Mouse (Mus musculus) hindbrain, embryonic 14.5 days (tissue): ENCODE results near the gene 1700067K01Rik. TPM values are rescaled to one million over a fixed set of nuclear protein-coding genes. Genes with fewer than 3 reads are reported as not detected.

Source experiments
- ATAC-seq: fragments of 200-750 bp; cut with Nextera tagmentation; 2 replicates; pipeline ENCODE4 v1.8.0; 2017; ENCODE audit warnings: moderate number of reproducible peaks, mild to moderate bottlenecking, moderate TSS enrichment, moderate library complexity; ENCODE audit not compliant: low FRiP score
- DNase-seq: peaks from one replicate; pipeline ENCODE4 v3.0.0-alpha.2; 2015; ENCODE audit warnings: low spot score
- H3K27ac ChIP-seq: fragments of 300-500 bp; sonication (generic); 2 replicates; pipeline ENCODE4 v1.5.1; 2014; ENCODE audit warnings: mild to moderate bottlenecking, moderate library complexity
- H3K27me3 ChIP-seq: fragments of 300-500 bp; sonication (generic); 2 replicates; pipeline ENCODE4 v1.6.1; 2014; ENCODE audit warnings: mild to moderate bottlenecking, low read length, mixed read lengths; ENCODE audit not compliant: control insufficient read depth, insufficient read depth
- H3K36me3 ChIP-seq: fragments of 300-500 bp; sonication (generic); replicated peaks from 2 replicates; pipeline ENCODE4 v1.6.1; 2014; ENCODE audit not compliant: control insufficient read depth, insufficient read depth
- H3K4me1 ChIP-seq: fragments of 300-500 bp; sonication (generic); replicated peaks from 2 replicates; pipeline ENCODE4 v1.6.1; 2014; ENCODE audit warnings: antibody characterized with exemption, low read length, mixed read lengths; ENCODE audit not compliant: control insufficient read depth, insufficient read depth
- H3K4me2 ChIP-seq: fragments of 300-500 bp; sonication (generic); replicated peaks from 2 replicates; pipeline ENCODE4 v1.6.1; 2014; ENCODE audit warnings: mild to moderate bottlenecking, moderate library complexity
- H3K4me3 ChIP-seq: fragments of 300-500 bp; sonication (generic); replicated peaks from 2 replicates; pipeline ENCODE4 v1.5.1; 2014; ENCODE audit warnings: mild to moderate bottlenecking, low read length
- H3K9ac ChIP-seq: fragments of 300-500 bp; sonication (generic); 2 replicates; pipeline ENCODE4 v1.6.1; 2014
- H3K9me3 ChIP-seq: fragments of 300-500 bp; sonication (generic); 2 replicates; pipeline ENCODE4 v1.6.1; 2016; ENCODE audit warnings: low read length; ENCODE audit not compliant: control insufficient read depth
- WGBS: fragments of 180-500 bp; shearing (Covaris S2); extraction: QIAGEN DNeasy Blood & Tissue Kit; methylation state at CpG from one replicate; pipeline ENCODE4 v1.1.7; 2014; 5-methylcytosine and 5-hydroxymethylcytosine counted together
- polyA plus RNA-seq: library from polyadenylated mRNA; unstranded; fragments of >200 nt; fragmentation: Nextera tagmentation; extraction: Ambion mirVana; gene quantifications from 2 replicates; pipeline ENCODE4 v1.2.1, GENCODE M21; 2014

Gene 1700067K01Rik
- polyA plus RNA-seq, 1 experiment from 2014 or later, result 0.54 TPM

DNA sequence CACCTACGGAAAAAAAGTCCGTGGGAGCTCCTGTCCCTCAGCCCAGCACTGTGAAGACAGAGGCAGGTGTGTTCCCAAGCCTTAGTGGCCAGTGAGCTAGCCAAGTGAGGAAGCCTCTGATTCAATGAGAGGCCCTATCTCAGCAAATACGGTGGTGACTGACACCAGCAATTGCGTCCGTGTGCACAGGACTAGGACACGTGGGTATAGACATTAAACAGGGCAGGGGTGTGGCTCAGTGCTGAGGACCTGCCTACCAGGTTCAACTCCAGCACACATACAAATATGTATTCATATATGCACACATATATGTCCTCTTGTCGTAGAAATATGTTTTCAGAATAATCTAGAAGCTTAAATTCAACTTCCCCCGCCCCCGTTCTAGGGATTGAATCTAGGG lies 18.4 kb downstream of the 1700067K01Rik start:
- no peak for DNase-seq
- no peak for ATAC-seq
- H3K36me3 ChIP-seq, result no peaks in the 10 kb centered on the region
- H3K4me3 ChIP-seq, result no peak overlapping the region
- H3K9me3 ChIP-seq, result no peaks in the 10 kb centered on the region
- no peak overlapping the region for H3K9ac ChIP-seq
- no peaks in the 10 kb centered on the region for H3K4me1 ChIP-seq
- no peak overlapping the region for H3K4me2 ChIP-seq
- H3K27ac ChIP-seq, result no peak overlapping the region
- 89% methylated on average over 9 of the region's 9 CpGs for WGBS
- H3K27me3 ChIP-seq, result peaks cover 13% of the 10 kb centered on the region

DNA sequence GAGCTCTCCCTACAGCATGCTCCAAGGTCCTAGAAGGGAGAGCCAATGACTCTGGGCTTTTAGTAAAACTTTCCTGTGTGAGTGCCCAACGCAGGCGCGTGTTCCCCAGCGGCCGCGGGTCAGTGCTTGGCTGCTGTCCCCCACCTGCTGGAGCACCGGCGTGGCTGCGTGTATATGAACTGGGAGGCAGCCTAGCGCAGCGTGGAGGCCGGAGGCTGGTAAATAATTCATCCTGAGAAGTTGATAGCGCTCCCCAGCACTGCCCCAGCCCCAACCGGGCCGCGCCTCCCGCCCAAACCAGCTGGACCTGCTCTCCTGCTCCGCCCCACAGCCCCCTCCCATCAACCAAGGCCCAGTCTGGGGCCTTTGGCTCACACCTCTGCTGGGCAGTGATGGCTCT lies 19.8 kb downstream of the 1700067K01Rik start, which contains the start of gene Palm3:
Gene Palm3, plus strand, starts transcription at position 376 of the 400 bp plus-strand sequence.
- H3K27me3 ChIP-seq, result peaks cover 19% of the 10 kb centered on the region
- WGBS, result 4% methylated on average over 18 of the region's 18 CpGs
- no peak within 1 kb of the TSS for H3K9ac ChIP-seq
- H3K4me3 ChIP-seq, result no peak within 1 kb of the TSS
- no peaks in the 10 kb centered on the region for H3K9me3 ChIP-seq
- no peak for ATAC-seq
- no peak for DNase-seq
- H3K27ac ChIP-seq, result no peak within 1 kb of the TSS
- no peaks in the 10 kb centered on the region for H3K36me3 ChIP-seq
- no peak within 1 kb of the TSS for H3K4me2 ChIP-seq
- H3K4me1 ChIP-seq, result no peaks in the 10 kb centered on the region

DNA sequence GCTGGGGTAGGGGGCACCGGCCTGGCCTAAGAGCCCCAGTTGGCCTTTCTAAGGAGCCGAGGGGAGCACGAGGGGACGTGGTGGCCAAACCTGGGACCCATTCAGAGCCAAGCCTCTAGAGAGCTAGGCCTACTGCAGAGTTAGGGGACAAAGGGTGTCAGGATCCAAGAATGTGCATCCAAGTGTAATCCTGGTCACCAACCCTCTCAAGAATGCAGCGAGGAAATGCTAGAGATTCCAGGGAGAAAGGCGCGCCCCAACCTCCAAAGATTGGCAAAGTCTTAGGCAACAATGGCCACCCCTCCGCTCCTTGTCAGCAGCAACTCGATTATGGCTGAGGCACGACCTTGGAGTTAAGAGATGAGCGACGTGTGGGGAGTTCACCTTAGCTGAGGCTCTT lies 20.3 kb downstream of the 1700067K01Rik start:
- 47% methylated on average over 12 of the region's 12 CpGs for WGBS
- no peaks in the 10 kb centered on the region for H3K36me3 ChIP-seq
- H3K9ac ChIP-seq, result no peak overlapping the region
- H3K9me3 ChIP-seq, result no peaks in the 10 kb centered on the region
- no peak for DNase-seq
- no peaks in the 10 kb centered on the region for H3K4me1 ChIP-seq
- ATAC-seq, result no peak
- H3K4me3 ChIP-seq, result no peak overlapping the region
- H3K27ac ChIP-seq, result no peak overlapping the region
- H3K27me3 ChIP-seq, result peaks cover 22% of the 10 kb centered on the region
- no peak overlapping the region for H3K4me2 ChIP-seq

DNA sequence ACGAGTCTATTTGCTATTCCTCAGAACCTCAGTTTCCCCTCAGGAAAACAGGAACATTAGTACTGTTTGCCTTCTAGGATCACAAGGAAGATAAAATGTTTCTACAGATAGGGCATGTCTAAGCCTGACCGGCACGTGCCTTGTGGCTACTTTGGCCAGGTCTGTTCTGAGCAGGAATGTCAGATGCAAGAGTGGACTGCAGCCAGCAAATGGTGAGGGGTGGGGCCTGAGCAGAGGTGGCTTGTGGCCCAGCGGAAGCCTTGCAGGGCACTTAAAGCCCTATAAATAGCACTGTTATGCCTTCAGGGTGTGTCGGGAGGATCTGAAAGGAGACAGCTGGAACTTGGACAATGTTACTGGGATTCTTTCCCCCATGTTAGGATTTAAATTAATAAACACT lies 21.8 kb downstream of the 1700067K01Rik start:
- DNase-seq (no peak), ATAC-seq (no peak)
- no peaks in the 10 kb centered on the region for H3K36me3 ChIP-seq
- 65% methylated on average over 5 of the region's 5 CpGs for WGBS
- no peak overlapping the region for H3K4me3 ChIP-seq
- no peak overlapping the region for H3K9ac ChIP-seq
- no peaks in the 10 kb centered on the region for H3K9me3 ChIP-seq
- no peak overlapping the region for H3K4me2 ChIP-seq
- no peak overlapping the region for H3K27ac ChIP-seq
- H3K27me3 ChIP-seq, result peaks cover 33% of the 10 kb centered on the region
- no peaks in the 10 kb centered on the region for H3K4me1 ChIP-seq

DNA sequence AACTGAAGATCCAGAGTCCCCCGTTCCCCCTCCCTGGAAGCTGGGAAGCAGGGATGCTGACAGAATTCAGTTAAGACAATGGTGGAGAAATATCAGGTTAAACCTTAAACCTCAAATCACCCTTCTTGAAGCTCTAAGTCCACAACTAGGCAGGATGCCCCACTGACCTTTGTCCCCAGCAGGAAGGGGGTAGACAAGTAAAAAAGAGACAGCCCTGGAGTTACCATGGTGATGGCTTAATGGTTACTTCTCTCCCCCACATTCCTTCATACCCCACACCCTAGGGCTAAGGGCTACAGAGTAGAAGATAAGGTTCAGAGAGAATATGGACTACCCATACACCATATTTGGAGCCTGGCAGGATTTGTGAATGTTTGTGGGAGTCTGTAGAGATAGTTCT lies 22.3 kb downstream of the 1700067K01Rik start:
- 58% methylated on average over 1 of the region's 1 CpGs for WGBS
- Histone ChIP-seq H3K36me3 (no peaks in the 10 kb centered on the region), H3K9ac (no peak overlapping the region), H3K27me3 (peaks cover 38% of the 10 kb centered on the region), H3K4me3 (no peak overlapping the region), H3K4me2 (no peak overlapping the region), H3K27ac (no peak overlapping the region), H3K4me1 (no peaks in the 10 kb centered on the region), H3K9me3 (no peaks in the 10 kb centered on the region)
- no peak for DNase-seq
- no peak for ATAC-seq

DNA sequence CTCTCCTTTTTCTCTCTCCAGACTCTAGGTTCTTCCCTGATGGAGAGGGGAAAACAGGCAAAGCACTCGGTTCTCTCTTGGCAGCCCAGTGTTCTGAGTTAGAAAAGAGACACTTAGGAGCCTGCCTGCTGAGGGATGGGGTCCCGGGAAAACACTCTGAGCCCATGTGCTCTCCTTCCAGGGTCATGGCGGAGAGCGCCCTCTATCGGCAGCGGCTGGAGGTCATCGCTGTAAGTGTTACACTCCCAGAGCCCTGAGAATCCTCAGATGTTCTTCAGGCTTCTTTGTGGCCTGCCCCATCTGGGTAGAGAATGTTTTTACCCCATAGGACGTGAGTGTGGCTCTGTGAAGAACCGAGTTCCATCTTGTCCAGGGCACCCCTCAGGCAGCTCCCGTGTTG lies 22.9 kb downstream of the 1700067K01Rik start:
- WGBS, result 12% methylated on average over 10 of the region's 10 CpGs
- H3K27me3 ChIP-seq, result peaks cover 38% of the 10 kb centered on the region
- no peak overlapping the region for H3K9ac ChIP-seq
- ATAC-seq (no peak), DNase-seq (peak; percentile 56)
- H3K4me1 ChIP-seq, result no peaks in the 10 kb centered on the region
- no peaks in the 10 kb centered on the region for H3K9me3 ChIP-seq
- no peak overlapping the region for H3K4me3 ChIP-seq
- H3K36me3 ChIP-seq, result no peaks in the 10 kb centered on the region
- H3K4me2 ChIP-seq, result no peak overlapping the region
- no peak overlapping the region for H3K27ac ChIP-seq

DNA sequence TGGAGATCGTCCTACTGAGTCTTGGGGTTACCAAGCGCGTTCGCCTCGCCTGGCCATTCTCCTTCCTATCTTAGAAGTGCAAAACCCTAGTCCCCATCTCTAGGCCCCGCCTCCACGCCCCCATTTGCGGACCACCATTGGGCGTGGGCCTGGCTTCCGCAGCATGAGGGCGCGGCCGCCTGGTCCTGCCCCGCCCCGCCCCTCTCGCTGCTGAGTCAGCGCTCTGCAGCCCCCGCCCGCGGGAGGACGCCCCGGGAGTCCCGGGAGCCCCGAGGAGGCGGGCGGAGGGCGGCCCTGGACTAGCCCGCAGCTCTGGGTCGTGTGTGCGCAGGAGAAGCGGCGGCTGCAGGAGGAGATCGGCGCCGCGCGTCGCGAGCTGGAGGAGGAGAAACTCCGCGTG lies 24.6 kb downstream of the 1700067K01Rik start:
- no peak overlapping the region for H3K27ac ChIP-seq
- no peaks in the 10 kb centered on the region for H3K9me3 ChIP-seq
- H3K9ac ChIP-seq, result peak overlapping the region; percentile 49
- peak overlapping the region; percentile 32 for H3K4me3 ChIP-seq
- ATAC-seq, result peak; percentile 76
- H3K27me3 ChIP-seq, result peaks cover 37% of the 10 kb centered on the region
- no peaks in the 10 kb centered on the region for H3K4me1 ChIP-seq
- H3K4me2 ChIP-seq, result peak overlapping the region; percentile 59
- H3K36me3 ChIP-seq, result no peaks in the 10 kb centered on the region
- 1% methylated on average over 41 of the region's 41 CpGs for WGBS
- DNase-seq, result peak; percentile 38

DNA sequence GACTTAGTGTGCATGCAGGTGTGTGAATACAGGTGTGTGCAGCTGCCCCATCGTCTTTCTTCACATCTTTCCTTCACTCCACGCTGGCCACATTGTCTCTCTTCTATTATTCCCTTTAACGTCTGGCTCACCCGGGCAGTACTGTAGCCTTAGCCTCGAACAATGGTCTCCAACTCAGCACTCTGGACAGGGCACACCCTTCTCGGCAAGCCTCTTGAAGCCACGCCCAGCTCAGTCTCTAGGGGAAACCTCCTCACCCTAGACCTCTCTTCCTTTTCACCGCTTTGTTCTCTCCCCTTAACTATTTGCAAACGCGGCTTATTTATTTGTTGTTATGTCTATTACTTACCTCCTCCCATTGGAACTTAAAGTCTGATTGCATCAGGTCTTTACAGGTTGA lies 26.1 kb downstream of the 1700067K01Rik start:
- Histone ChIP-seq H3K9ac (no peak overlapping the region), H3K36me3 (no peaks in the 10 kb centered on the region), H3K4me1 (no peaks in the 10 kb centered on the region), H3K4me2 (0 out of 2 replicates have a peak overlapping the region, but pooled peaks have one; percentile 59), H3K9me3 (no peaks in the 10 kb centered on the region), H3K27me3 (peaks cover 29% of the 10 kb centered on the region), H3K4me3 (no peak overlapping the region), H3K27ac (no peak overlapping the region)
- WGBS, result 13% methylated on average over 10 of the region's 10 CpGs
- no peak for ATAC-seq
- DNase-seq, result no peak

DNA sequence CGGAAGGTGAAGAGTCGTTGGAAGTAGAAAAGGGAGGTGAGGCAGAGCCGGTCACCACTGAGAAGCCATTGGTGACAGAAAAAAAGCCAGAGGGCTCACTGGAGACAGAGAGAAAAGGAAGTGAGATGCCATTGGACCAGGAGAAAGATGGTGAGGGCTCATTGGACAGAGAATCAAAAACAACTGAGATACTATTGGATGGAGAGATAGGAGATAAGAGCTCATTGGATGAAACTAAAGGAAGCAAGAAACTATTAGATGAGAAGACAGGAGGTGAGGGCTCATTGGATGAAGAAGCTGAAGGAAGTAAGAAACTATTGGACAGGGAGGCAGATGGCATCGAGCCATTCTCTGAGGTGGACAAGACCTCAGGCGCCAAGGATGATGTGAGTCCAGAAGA lies 28.0 kb downstream of the 1700067K01Rik start:
- no peaks in the 10 kb centered on the region for H3K36me3 ChIP-seq
- 90% methylated on average over 5 of the region's 5 CpGs for WGBS
- no peak overlapping the region for H3K9ac ChIP-seq
- no peak for DNase-seq
- no peak overlapping the region for H3K27ac ChIP-seq
- no peak overlapping the region for H3K4me2 ChIP-seq
- H3K27me3 ChIP-seq, result peaks cover 25% of the 10 kb centered on the region
- ATAC-seq, result no peak
- H3K4me3 ChIP-seq, result no peak overlapping the region
- no peaks in the 10 kb centered on the region for H3K9me3 ChIP-seq
- H3K4me1 ChIP-seq, result no peaks in the 10 kb centered on the region

DNA sequence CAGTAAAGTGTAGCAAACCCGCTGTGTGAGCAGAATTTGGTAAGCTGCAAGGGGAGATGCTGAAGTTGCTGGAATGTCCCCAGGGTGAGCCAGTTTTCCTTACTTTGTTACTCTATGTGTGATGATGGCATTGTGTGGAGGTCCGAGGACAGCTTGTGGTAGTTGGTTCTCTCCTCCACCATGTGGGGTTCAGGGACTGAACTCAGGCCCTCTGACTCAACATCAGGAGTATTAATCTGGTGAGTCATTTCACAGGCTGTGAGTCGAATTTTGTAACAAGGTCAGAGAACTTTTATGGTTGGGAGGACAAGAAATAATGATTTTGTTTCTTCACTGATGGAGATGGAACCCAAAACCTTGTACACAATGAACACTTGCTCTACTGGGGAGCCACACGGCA lies 31.5 kb downstream of the 1700067K01Rik start:
- no peaks in the 10 kb centered on the region for H3K4me1 ChIP-seq
- 76% methylated on average over 4 of the region's 4 CpGs for WGBS
- no peaks in the 10 kb centered on the region for H3K36me3 ChIP-seq
- no peaks in the 10 kb centered on the region for H3K9me3 ChIP-seq
- no peak overlapping the region for H3K4me3 ChIP-seq
- peaks cover 4% of the 10 kb centered on the region for H3K27me3 ChIP-seq
- DNase-seq (no peak), ATAC-seq (no peak)
- H3K9ac ChIP-seq, result no peak overlapping the region
- no peak overlapping the region for H3K27ac ChIP-seq
- no peak overlapping the region for H3K4me2 ChIP-seq
